Mouse (Mus musculus) stomach, postnatal 0 days (tissue): ENCODE measurements around the gene Dlg3.

ENCODE experiments used
- CTCF ChIP-seq: IDR thresholded peaks from 2 replicates; pipeline ENCODE4 v1.5.1; 2016; ENCODE audit warnings: antibody characterized with exemption, low read depth, mild to moderate bottlenecking, moderate library complexity
- EP300 ChIP-seq: optimal IDR thresholded peaks from 2 replicates; pipeline ENCODE3; 2016; ENCODE audit warnings: antibody characterized with exemption

DNA sequence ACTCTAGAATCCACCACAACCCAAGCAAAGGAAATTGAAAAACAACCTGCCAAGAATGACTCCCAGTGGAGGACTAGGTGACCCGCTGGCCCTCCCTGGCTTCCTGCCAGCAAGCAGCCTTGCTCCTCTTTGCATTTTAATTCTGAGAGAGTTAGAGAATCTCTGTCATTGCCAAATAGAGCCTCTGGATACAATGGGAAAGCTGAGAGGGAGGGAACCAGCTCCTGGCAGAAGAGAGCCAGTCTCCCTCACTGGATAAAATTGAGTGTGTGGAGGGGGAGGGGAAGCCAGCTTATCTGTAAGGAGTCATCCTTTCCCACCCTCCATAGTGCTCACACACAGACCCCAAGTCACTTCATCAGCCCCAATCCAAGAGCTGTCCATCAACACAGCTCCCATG lies 38.6 kb upstream of the Dlg3 start:
- no peak for TF ChIP-seq CTCF
- no peak for TF ChIP-seq EP300
